Mouse (Mus musculus) MEL (cell line): ENCODE measurements at regions not wholly inside any gene's neighbourhood (a gene's known extent, or its start where the extent isn't known, plus 50 kb on each side); places are given as distances from the start of the nearest gene placed in this dataset.

Experiments
- CTCF ChIP-seq, 3 experiments: IDR thresholded peaks in 2 of 3; conservative IDR thresholded peaks in 1 of 3; 2 replicates each; pipeline ENCODE4 v1.5.1; 2011 to 2012; ENCODE audit warnings: low read length in 3 of 3, low read depth in 2 of 3, mild to moderate bottlenecking in 2 of 3, improper control_type of control experiment in 1 of 3, inconsistent platforms in 1 of 3, mixed read lengths in 1 of 3, moderate library complexity in 1 of 3; ENCODE audit not compliant: control insufficient read depth in 1 of 3, insufficient read depth in 1 of 3, poor library complexity in 1 of 3, severe bottlenecking in 1 of 3
- EP300 ChIP-seq, 2 experiments: IDR thresholded peaks; 2 replicates each; pipeline ENCODE4 v1.6.1; 2011; ENCODE audit warnings: improper control_type of control experiment in 2 of 2, low read length in 2 of 2, low read depth in 1 of 2, mild to moderate bottlenecking in 1 of 2
- MAFK ChIP-seq: IDR thresholded peaks from 2 replicates; pipeline ENCODE4 v1.6.1; 2011; ENCODE audit warnings: low read depth, mild to moderate bottlenecking, low read length, improper control_type of control experiment, borderline replicate concordance
- MXI1 ChIP-seq: IDR thresholded peaks from 2 replicates; pipeline ENCODE4 v1.6.1; 2011; ENCODE audit warnings: mild to moderate bottlenecking, low read depth, low read length, improper control_type of control experiment
- POLR2A ChIP-seq, 2 experiments: IDR thresholded peaks; 2 replicates each; pipeline ENCODE4 v1.6.1; 2011 to 2012; ENCODE audit warnings: low read length in 2 of 2, mild to moderate bottlenecking in 2 of 2, control low read depth in 1 of 2, improper control_type of control experiment in 1 of 2, low read depth in 1 of 2, moderate library complexity in 1 of 2; ENCODE audit not compliant: control insufficient read depth in 1 of 2, insufficient read depth in 1 of 2, poor library complexity in 1 of 2
- TCF12 ChIP-seq: IDR thresholded peaks from 2 replicates; pipeline ENCODE4 v1.6.1; 2014; ENCODE audit warnings: low read depth, mild to moderate bottlenecking, inconsistent platforms, low read length, improper control_type of control experiment, moderate library complexity

DNA sequence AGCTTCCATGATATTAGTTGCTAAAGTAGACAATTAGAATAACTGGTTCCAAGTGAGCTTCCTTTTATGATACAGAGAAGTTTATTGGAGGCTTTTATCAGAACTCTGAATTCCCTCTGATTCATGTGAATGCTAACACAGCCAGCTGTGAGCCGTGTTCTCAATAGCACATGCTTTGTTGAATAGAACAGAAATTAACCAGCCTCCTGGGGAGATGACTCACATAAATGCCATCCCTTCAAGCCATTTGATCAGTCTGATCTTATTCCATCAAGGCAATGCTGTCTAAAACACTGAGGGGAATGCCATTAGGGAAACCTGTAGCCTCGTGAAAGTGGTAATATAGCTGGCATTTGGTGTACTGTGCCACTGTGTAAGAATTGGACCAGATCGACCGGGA lies 380.1 kb upstream of the Nrg3 start:
- TF ChIP-seq POLR2A (IDR thresholded peaks at IDR 0.05; ENCODE audit: control insufficient read depth in 1 of 2, insufficient read depth in 1 of 2, low read depth in 1 of 2, low read length in 2 of 2, poor library complexity in 1 of 2) (no peak), EP300 (IDR thresholded peaks at IDR 0.05; ENCODE audit: low read depth in 1 of 2, low read length in 2 of 2) (no peak), MAFK (no peak), CTCF (IDR thresholded peaks at IDR 0.05 in 2 of 3, conservative IDR thresholded peaks at IDR 0.05 in 1 of 3; ENCODE audit: control insufficient read depth in 1 of 3, insufficient read depth in 1 of 3, low read depth in 2 of 3, low read length in 3 of 3, poor library complexity in 1 of 3, severe bottlenecking in 1 of 3) (no peak), TCF12 (no peak), MXI1 (no peak)
